Mouse (Mus musculus) activated CD4-positive, CD25-positive, alpha-beta regulatory T cell, adult 4 months (primary cell): ENCODE results near the gene Guk1. TPM values are rescaled to one million over a fixed set of nuclear protein-coding genes. Genes with fewer than 3 reads are reported as not detected.

Experiments
- ATAC-seq: one replicate; pipeline ENCODE4 v1.8.0; 2017
- polyA plus RNA-seq, 2 experiments: library from polyadenylated mRNA; unstranded; fragments of 100-300 nt; shearing (Covaris generic); gene quantifications; one replicate each; pipeline ENCODE4 v1.2.1; 2017

The Guk1 gene
- polyA plus RNA-seq, 2 experiments from 2014 or later = 60.2 to 63.5 TPM

GRCm38 (mm10) chr11:59210020-59210419 is 18.0 kb upstream of the Guk1 start:
- ATAC-seq = no peak

DNA sequence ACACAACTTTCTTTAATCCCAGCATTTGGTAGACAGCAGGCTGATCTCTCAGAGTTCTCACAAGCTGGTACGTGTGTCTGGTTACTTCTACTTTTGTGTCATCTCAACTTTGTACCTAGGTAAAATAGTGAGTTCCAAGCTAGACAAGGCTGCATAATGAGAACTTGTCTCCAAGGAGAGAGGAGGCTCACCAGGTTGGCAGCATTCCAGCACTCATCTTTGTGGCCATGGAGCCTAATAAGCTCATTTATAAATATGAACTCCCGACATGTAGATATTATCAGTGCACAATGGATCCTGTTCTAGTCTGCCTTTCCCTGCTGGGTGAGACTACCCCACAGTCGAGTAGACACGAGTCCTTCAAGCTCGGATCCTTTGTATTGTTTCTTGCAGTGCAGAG is 17.6 kb upstream of the Guk1 start:
- ATAC-seq = no peak

DNA sequence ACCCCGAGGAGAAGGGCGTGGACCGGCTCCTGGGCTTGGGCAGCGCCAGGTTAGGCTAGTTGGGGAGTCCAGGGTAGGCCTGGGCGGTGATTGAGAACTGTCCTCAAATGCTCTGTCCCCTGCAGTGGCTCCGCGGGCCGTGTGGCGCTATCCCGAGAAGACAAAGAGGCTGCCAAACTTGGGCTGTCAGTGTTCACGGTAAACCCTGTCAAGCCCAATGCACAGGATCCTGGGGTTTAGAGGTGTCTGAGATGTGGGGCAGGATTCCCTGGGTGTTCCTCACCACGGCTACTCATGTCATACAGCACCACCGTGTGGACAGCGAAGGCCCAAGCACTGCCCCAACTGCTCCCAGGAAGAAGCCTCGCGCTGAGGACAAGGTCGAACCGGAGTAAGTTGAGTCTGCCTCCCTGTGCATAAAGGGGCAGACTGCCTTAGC is 17.0 kb upstream of the Guk1 start:
- peak; percentile 13 for ATAC-seq

GRCm38 (mm10) chr11:59208153-59208831 is 16.3 kb upstream of the Guk1 start, which contains the start of gene 2310033P09Rik:
TSS of gene 2310033P09Rik (plus strand) at chr11:59208321.
- ATAC-seq = peak; percentile 73

DNA sequence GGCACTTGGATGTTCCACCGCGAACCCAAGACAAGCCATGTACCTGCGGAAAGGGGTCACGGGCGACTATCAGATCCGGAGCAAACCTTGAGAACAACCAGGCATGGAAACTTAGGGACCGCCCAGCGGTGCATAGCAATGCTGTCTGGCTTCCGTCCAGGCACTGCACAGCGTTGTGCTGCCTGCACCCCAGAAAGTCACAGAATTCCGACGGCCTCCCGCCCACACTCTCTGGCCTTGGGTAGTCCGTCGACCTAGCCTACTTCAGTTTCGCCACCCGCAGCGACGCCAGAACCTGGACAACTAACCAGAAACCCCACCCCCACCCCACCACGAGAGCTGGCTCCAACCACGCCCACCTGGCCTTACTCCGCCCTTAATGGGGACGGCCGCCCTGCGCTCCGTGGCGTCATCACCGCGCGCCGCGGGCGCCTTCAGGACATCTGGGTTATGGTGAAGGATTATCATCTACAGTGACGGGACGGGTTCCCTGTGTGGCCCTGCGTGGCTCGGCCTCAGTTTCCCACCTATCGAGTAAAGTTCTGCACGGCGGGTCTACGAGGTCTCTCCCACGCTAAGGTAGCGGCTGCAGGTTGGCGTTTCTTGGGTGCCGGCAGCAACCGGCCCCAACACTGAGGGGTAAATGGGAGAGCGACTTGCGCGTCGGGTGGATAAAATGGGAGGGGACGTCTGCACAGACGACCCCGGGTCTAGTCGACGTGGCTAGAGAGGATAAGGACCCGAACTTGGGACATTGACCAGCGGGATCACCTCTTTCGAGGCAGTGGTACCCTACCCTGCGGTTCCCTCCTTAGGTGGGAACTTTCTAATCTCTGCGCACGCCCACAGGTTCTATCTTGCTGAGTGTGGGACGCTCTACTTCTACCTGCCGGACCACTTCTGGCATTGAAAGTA is 10.3 kb upstream of the Guk1 start, which contains the start of gene Mrpl55:
TSS of gene Mrpl55 (plus strand) at position 406 of the 915 bp plus-strand sequence.
- peak; percentile 88 for ATAC-seq

DNA sequence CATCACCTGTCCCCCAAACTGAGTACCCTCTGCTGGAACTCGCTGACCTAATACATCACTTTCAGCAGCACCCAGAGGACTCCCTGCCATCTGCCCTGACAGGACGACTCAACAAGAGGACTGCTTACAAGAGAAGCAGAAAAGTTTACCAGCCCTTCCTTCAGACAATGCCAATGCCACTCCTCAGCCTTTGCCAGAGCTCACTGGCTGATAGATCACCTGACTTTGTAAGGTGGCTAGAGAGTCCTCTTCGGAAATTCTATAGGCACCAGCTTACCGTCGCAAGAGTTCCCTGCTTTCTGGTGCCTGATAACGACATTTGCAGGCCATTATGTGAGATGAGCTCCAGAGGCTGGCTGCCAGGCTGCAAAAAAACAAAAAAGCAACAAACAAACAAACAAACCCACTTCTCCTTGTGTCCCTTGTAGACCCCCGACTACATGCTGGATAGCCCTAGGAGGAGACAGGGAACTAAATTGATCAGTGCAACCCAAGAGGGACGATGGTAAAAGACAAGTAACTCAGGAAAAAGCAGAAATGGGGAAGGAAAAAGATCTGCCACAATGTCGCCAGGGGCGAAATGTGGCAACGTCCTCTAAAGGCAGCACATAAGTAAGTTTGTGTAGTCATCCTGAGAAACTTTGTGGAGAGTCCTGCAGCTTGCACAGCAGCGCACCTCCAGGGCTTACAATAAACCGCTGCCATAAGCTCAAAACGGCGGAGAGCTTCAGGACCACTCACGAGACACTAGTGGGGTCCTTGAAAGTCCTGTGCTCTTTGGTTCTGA is 9.4 kb upstream of the Guk1 start:
- peak; percentile 16 for ATAC-seq

- no peak for ATAC-seq
Observed at GRCm38 (mm10) chr11:59196230-59196629, 4.2 kb upstream of the Guk1 start.

DNA sequence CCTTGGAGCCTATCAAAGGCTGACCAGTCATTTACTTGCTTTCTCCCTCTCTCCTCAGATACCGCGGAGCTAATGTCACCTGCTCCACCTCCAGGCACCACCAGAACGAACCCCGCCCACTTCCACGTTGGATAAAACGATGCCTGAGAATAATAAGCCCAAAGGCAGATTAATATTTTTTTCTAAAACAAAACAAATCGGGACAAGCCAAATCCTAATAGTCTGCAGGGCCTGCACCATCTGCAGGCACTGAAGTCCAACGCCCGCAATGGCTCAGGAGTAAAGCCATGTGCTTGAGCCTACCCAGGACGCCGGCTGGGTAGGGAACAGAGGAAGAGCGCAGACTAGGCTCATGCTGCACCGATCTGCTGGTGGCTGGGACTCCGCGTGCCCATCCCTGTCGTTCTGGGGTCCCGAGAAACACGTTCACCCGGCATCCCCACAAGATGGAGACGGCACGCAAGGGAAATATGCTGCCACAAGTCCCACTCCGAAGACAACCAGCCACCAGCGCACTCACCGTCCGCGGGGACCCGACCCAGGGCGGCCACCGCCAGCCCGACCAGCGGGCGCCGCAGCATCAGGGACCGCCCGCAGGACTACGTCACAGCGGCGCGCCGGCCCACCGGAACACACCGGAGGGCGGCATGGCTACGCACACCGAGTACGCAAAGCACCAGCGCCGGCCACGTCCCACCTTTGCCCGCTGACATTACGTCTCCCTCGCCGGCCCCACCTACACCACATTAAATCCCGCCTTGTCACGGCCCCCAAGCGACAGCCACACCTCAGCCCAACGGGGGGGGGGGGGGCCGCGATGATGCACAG is 567 bp downstream of the Guk1 start:
- peak; percentile 91 for ATAC-seq

DNA sequence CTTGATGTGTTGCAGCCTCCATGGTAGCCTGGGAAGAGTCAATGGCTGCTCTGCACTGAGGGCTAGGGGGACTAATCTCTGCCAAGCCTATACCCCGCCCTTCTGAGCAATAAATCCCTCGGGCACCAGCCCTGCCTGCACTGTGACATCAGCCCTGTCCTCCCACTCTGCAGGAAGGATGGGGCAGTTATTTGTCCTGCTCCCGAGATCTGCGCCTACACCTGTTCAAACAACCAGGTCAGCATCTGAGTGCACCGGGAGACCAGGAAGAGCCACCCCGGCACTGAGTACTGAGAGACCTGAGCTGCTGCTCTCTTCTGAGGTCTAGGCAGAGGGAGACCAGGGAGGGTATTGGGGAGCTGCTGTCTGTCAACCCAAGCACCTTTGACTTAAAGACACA is 4.3 kb downstream of the Guk1 start:
- ATAC-seq = no peak

- no peak for ATAC-seq
Observed at GRCm38 (mm10) chr11:59185490-59185889, 6.5 kb downstream of the Guk1 start.

- no peak for ATAC-seq
Observed at GRCm38 (mm10) chr11:59183821-59184220, 8.2 kb downstream of the Guk1 start.

DNA sequence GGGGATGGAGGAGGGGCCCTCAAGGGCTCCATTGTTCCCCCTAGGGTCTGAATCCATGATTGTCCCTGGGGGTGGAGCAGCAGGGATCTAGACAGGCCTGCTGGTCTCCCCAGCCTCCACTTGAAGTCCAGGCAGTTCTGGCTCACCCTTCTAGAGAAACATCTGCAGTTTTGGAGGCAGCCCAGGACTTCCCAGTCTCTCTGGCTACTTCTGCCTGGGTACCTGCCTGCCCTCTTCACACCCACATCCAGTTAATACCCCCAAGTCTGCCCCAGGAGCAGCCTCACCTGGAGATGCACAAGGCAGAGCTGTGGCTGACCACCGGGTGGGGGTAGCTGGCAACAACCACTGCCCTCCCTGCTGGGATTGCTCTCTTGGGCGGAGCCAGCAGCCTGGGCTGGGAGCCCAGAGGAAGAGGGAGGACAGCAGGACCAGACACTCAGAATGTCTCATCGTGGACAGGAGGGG is 9.1 kb downstream of the Guk1 start, which contains the start of gene Gjc2:
TSS of gene Gjc2 (minus strand) at position 350 of the 468 bp plus-strand sequence.
- no peak for ATAC-seq

GRCm38 (mm10) chr11:59176921-59177320 is 15.1 kb downstream of the Guk1 start:
- no peak for ATAC-seq

DNA sequence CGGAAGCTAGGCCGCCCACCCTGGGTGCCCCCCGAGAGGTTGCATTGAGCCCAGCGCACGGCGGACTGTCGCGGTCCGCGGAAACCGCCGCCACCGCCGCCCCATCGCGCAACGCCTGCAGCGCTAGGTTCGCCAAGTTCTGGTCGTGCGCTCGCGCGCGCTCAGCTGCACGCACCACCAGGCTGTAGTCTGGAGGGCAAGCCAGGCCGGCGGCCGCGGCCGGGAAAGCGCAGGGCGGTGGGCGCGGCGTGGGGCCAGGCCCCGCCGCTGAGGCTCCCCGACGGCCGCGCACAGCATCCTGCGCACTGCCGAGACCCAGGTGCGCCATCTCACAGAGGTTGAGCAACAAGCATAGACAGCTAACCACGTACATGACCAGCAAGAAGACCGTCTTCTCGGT is 15.5 kb downstream of the Guk1 start:
- ATAC-seq = no peak

- ATAC-seq = no peak
Observed at GRCm38 (mm10) chr11:59174189-59174838, 17.7 kb downstream of the Guk1 start.

DNA sequence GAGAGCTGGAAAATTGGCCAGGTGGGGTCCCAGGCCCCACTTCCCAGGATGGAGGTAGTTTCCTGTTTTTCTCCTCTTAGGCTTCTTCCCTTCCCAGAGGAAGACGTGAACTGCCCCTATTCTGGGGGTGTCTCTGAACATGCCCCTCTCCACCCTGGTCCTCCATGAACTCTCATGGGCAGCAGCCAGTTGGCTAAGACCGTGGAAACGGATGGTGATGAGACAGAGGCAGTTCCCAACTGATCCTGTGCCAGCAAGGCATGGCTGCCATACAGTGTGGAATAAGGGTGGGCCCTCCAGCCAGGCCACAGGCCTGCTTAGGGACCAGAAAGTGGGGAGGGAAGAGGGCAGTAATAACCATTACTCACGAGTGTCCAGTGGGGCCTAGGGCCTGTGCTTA is 21.5 kb downstream of the Guk1 start:
- ATAC-seq = no peak

GRCm38 (mm10) chr11:59169807-59170206 is 22.2 kb downstream of the Guk1 start:
- ATAC-seq = no peak

DNA sequence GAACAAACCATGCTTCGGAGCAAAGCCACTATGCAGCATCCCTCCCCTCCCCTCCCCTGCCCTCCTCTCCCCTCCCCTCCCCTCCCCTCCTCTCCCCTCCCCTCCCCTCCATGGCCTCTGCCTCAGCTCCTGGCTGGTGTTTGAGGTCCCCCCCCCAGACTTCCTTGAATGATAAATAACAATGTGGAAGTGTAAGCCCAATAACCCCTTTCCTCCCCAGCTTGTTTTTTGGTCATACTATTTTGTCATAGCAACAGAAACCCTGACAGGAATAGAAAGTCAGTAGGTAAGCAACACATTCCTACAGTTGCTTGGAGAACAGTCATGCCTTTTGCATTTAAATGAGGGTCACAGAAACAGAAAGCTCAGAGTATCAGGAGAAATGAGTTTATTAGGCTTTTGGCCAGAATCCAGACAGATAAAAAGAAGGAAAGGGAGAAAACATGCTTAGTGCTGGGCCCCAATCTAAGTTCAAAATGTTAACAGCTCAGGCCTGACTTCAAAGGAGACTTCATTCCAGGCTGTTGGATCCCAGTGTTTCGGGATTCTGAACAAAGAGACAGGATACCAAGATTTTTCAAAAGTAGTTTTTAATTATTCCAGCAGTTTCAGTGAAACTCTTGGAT is 26.3 kb downstream of the Guk1 start:
- no peak for ATAC-seq

- ATAC-seq = no peak
Observed at GRCm38 (mm10) chr11:59164384-59164783, 27.6 kb downstream of the Guk1 start.
